Mouse (Mus musculus): ENCODE results near the gene Mlx. TPM values are rescaled to one million over a fixed set of nuclear protein-coding genes. Genes with fewer than 3 reads are reported as not detected.

Gene Mlx
- polyA plus RNA-seq (2012; rRNA removed) = 35.0 and 54.3 TPM in 2 replicates

GRCm38 (mm10) chr11:101086756-101087681 lies at the start of gene Mlx:
Gene Mlx (plus strand): TSS chr11:101087277.
- DNase-seq (ENCODE audit: low read depth) = no peak

DNA sequence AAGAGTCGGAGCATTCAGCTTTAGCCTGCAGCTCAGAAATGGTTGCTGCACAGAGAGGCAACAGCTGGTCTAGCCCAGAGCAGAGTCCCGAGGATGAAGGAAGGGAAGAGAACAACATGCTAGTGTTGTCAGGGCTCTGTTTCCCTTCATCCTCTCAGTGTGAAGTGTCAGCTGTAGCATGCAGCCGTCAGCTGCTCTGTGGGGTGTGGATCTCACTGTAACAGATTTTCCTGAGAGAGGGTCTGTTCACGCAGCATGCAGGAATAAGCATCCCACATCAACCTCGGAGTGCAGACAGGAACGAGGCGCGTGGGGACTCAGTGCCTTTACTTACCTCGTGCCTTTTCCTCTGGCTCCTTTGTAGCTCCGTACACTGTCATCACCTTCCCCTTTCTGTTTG lies 49.3 kb upstream of the Mlx start:
- DNase-seq (ENCODE audit: low read depth) = no peak

GRCm38 (mm10) chr11:101045826-101046225 lies 41.3 kb upstream of the Mlx start:
- DNase-seq (ENCODE audit: low read depth) = no peak

DNA sequence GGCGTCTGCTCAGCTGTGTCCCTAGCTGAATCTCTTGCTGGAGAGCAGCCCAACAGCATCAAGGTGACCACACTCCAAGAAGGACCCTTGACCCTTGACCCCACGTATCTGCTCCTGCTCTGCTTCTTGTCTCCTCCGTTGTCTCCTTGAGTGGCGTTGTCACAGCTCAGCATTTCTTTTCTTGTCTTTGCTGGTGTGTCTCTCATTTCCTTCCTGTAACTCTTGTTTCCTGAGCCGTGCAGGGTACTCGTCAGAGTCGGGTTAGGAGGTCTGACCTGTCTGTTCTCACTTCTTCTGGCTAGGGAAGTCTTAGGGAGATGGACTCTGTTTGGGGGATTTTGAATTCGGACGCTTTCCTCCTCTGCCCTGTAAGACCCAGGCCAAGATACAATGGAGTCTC lies 40.6 kb upstream of the Mlx start:
- DNase-seq (ENCODE audit: low read depth) = no peak

- DNase-seq (ENCODE audit: low read depth) = no peak
Measured at GRCm38 (mm10) chr11:101047502-101047901, 39.6 kb upstream of the Mlx start.

DNA sequence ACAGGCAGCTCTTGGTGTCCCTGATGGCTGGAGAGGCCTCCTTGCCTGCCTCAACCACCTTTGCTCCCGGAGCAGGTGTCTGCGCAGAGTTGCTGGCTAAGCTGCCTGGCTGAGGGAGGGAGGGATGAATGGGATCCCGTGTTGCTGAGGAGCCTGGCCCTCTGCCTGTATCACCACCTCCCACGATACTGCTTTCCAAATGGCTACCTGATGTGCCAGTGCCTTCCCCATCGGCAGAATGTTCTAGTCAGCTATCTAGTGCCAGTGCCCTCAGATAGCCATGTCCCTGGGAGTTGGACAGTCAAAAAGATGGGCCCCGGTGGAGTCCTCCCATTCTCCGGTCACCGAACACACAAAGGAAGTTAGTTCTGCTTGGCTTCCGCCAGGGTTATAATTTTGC lies 36.7 kb upstream of the Mlx start:
- no peak for DNase-seq (ENCODE audit: low read depth)

- no peak for DNase-seq (ENCODE audit: low read depth)
Measured at GRCm38 (mm10) chr11:101051051-101051493, 36.0 kb upstream of the Mlx start.

- DNase-seq (ENCODE audit: low read depth) = no peak
Measured at GRCm38 (mm10) chr11:101051617-101052016, 35.5 kb upstream of the Mlx start.

DNA sequence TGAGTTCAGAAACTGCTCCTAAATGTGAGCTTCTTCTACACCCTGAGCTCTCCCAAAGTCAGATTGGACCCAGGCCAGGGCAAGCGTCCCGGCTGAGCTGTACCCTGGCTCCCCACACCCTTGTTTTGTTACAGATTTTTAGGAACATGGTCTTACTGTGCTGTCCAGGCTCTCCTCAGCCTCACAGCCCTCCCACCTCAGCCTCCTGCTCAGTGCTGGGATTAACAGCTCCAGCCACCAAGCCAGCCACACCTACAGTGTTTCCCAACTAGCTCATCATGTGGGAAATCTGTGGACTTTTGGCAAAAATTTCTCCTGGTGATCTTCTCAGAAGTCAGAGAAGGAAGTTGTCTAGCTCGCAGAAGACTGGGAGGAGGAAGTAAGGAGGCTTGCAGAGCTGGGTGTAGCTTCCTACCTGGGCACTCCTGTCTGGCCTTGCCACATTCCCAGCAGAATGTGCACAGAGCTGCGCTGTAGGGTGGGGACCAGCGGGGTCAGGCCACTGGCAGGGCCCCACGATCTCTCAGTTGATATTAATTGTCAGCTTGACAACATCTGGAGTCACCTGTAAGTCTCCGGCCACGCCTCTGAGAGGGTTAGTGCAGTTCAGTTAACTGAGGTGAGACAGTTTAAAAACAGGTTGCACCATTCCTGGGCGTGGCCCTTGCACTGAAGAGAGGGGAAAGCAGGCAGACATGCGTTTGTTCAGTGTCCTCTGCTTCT lies 34.2 kb upstream of the Mlx start:
- DNase-seq (ENCODE audit: low read depth) = no peak

DNA sequence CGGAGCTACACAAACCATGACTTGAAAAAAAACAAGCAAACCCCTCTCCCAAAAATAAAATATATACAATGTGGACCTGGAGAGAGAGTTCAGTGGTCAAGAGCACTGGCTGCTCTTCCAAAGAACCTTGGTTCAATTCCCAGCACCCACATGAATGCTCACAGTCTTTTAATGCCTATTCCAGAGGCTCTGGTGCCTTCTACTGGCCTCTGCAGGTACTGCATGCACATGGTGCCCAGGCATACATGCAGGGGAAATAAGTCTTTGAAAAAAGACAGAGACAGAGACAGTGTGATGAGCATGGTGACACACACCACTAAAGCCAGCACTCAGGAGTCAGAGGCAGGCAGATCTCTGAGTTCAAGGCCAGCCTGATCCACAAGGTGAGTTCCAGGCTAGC lies 33.1 kb upstream of the Mlx start:
- DNase-seq (ENCODE audit: low read depth) = no peak

DNA sequence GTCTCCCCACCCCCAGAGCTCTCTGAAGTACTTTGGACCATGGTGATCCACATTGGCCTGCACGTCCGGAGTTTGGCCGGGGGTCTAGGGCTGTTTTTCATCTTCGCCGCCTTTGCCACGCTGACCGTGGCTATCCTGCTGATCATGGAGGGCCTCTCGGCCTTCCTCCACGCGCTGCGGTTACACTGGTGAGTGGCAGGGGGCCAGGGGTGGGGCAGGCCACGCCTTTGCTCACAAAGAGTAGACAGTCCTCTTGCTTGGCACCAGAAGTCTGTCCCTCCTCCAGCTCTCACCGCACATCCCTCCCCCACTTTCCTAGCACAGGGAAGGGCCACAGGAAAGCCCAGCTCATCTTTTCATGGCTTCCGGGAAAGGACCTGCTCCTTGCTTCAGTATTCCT lies 31.7 kb upstream of the Mlx start:
- no peak for DNase-seq (ENCODE audit: low read depth)

DNA sequence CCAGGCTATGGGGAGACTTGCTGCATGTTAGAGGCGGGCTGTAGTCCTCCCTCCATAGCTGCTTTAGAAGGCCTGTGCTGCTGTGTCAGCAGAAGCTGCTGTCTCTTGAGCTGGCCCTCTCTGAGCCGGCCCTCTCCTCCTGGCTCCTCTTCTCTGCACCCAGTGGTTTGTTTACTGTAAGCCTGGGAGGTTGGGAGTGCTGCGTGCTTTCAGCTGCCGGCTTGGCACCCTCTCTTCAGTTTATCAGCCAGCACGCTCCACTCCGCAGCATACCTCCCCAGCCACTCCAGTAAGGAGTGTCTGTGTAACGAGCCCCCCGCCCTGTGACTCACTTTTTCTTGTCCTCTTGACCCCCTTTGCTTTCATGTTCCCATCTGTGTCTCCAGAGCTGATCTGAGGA lies 30.2 kb upstream of the Mlx start:
- no peak for DNase-seq (ENCODE audit: low read depth)

DNA sequence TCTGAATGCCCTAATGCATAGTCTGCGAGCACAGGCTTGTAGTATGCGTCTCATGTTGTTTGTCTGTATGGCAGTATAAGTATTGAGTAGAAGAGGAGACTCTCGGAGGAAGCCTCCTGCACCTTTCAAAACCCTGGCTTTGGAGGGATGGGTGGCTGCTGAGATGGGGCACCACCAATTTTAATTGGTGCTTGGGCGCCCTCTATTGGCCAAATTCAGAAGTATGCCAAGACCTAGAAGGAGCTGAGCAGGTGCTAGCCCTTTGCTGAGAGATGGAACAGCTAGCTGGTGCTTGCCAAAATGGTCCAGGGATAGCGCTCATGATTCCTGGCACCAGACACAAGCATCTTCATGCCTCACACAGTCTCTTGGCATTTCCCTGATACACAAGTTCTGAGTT lies 29.2 kb upstream of the Mlx start:
- no peak for DNase-seq (ENCODE audit: low read depth)

GRCm38 (mm10) chr11:101058726-101059125 lies 28.4 kb upstream of the Mlx start:
- DNase-seq (ENCODE audit: low read depth) = no peak

DNA sequence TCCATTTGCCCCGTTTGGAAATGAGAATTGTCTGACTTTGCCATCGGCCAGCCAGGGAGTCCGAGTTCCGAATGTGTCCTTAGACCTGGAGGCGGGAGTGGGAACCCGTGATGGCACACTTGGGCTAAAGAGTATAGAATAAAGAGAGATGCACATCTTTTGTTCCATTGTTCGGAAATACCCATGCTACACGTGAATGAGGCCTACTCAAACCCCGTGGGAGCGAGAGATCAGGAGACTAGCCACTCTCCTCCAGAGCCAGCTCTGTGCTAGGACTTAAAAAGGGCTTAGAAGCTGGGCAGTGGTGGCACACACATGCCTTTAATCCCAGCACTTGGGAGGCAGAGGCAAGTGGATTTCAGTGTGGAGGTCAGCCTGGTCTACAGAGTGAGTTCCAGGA lies 27.6 kb upstream of the Mlx start:
- no peak for DNase-seq (ENCODE audit: low read depth)

- DNase-seq (ENCODE audit: low read depth) = no peak
Measured at GRCm38 (mm10) chr11:101060126-101060525, 27.0 kb upstream of the Mlx start.

GRCm38 (mm10) chr11:101061049-101061448 lies 26.0 kb upstream of the Mlx start:
- no peak for DNase-seq (ENCODE audit: low read depth)

DNA sequence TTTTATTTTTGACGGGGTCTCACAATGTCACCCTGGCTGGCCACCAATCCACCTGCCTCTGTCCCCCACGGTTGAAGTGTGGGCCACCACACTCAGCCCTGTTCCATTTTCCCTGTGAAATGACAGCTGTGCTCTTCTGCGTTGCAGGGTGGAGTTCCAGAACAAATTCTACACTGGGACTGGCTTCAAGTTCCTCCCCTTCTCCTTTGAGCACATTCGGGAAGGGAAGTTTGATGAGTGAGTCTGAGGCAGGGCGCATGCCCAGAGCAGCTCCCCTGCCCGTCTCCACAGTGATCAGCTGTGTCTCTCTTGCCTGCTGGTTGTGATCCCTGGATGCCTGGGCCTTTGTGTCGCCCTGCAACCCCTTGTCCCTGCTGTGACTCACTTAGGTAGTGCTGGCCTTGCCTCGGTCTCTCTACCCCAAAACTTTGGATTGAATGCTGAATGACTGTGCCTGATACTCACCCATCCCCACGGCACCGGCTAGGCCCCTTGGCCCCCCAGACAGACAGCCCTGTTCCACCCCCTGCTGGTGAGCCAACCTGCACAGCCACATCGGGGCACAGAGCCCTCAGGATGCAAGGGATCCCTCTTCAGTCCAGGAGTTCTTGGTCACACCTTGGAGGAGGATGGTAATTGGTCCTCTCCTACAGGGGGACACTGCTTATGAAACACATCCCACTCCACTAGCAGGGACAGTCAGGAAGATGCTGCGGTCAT lies 24.8 kb upstream of the Mlx start:
- DNase-seq (ENCODE audit: low read depth) = no peak

GRCm38 (mm10) chr11:101062971-101063675 lies 24.0 kb upstream of the Mlx start:
- DNase-seq (ENCODE audit: low read depth) = no peak

GRCm38 (mm10) chr11:101063676-101064327 lies 23.3 kb upstream of the Mlx start:
- DNase-seq (ENCODE audit: low read depth) = no peak

GRCm38 (mm10) chr11:101064462-101064861 lies 22.6 kb upstream of the Mlx start:
- DNase-seq (ENCODE audit: low read depth) = no peak

Measured in gonadal fat pad, adult 2 months (tissue).